Mouse (Mus musculus) liver, embryonic 11.5 days (tissue): ENCODE results near the gene Gm10271. TPM values are rescaled to one million over a fixed set of nuclear protein-coding genes. Genes with fewer than 3 reads are reported as not detected.

ENCODE experiments used
- ATAC-seq: fragments of 200-750 bp; cut with Nextera tagmentation; replicated peaks from 2 replicates; pipeline ENCODE4 v1.8.0; 2017; ENCODE audit warnings: moderate number of reproducible peaks, mild to moderate bottlenecking, moderate TSS enrichment, moderate library complexity; ENCODE audit not compliant: low FRiP score
- DNase-seq: peaks from one replicate; pipeline ENCODE4 v3.0.0-alpha.2; 2017; ENCODE audit warnings: low spot score
- H3K27ac ChIP-seq: fragments of 300-500 bp; sonication (generic); 2 replicates; pipeline ENCODE4 v1.5.1; 2014; ENCODE audit warnings: mild to moderate bottlenecking, low read depth, low read length, control low read depth
- H3K27me3 ChIP-seq: fragments of 300-500 bp; sonication (generic); replicated peaks from 2 replicates; pipeline ENCODE4 v1.6.1; 2014; ENCODE audit warnings: low read length, mixed read lengths; ENCODE audit not compliant: control insufficient read depth, insufficient read depth
- H3K36me3 ChIP-seq: fragments of 300-500 bp; sonication (generic); 2 replicates; pipeline ENCODE4 v1.6.1; 2014; ENCODE audit warnings: mild to moderate bottlenecking, low read length, moderate library complexity, mixed read lengths; ENCODE audit not compliant: control insufficient read depth, insufficient read depth
- H3K4me1 ChIP-seq: fragments of 300-500 bp; sonication (generic); replicated peaks from 2 replicates; pipeline ENCODE4 v1.6.1; 2014; ENCODE audit warnings: low read length, mixed read lengths; ENCODE audit not compliant: control insufficient read depth, insufficient read depth
- H3K4me2 ChIP-seq: fragments of 300-500 bp; sonication (generic); 2 replicates; pipeline ENCODE4 v1.6.1; 2014; ENCODE audit warnings: mild to moderate bottlenecking, control low read depth, moderate library complexity
- H3K4me3 ChIP-seq: fragments of 300-500 bp; sonication (generic); 2 replicates; pipeline ENCODE4 v1.5.1; 2014; ENCODE audit warnings: low read depth, low read length, control low read depth
- H3K9ac ChIP-seq: fragments of 300-500 bp; sonication (generic); 2 replicates; pipeline ENCODE4 v1.6.1; 2014; ENCODE audit warnings: low read depth, low read length, control low read depth
- H3K9me3 ChIP-seq: fragments of 300-500 bp; sonication (generic); 2 replicates; pipeline ENCODE4 v1.6.1; 2016; ENCODE audit warnings: low read length, inconsistent platforms, mixed read lengths; ENCODE audit not compliant: control insufficient read depth
- WGBS: fragments of 180-500 bp; shearing (Covaris S2); extraction: QIAGEN DNeasy Blood & Tissue Kit; methylation state at CpG from one replicate; pipeline ENCODE4 v1.1.7; 2014; 5-methylcytosine and 5-hydroxymethylcytosine counted together
- polyA plus RNA-seq: library from polyadenylated mRNA; unstranded; fragments of >200 nt; fragmentation: Nextera tagmentation; extraction: Ambion mirVana; gene quantifications from 2 replicates; pipeline ENCODE4 v1.2.1, GENCODE M21; 2014

Gene Gm10271
- polyA plus RNA-seq, 1 experiment from 2014 or later = not detected

DNA sequence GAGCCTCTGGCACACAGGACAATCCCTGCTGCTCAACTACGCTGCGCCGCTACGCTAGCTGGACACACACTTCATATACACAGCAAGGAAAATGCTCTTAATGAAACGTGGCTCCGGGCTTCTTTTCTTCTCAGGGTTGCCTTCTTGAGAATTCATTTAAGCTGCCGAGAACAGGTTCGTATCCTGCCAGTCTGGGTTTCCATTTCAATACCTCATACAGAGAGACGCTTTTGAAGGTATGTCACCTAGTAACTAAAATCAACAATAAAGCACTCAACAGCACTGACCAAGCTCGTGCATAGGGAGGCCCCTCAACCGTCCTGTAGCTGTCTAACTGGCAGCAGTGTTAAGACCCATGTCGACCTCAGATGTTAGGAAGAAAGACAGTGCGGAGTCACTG is 40.0 kb downstream of the Gm10271 start:
- 90% methylated on average over 13 of the region's 13 CpGs for WGBS
- H3K27me3 ChIP-seq = no peaks in the 10 kb centered on the region
- no peak overlapping the region for H3K4me3 ChIP-seq
- peaks cover 4% of the 10 kb centered on the region for H3K36me3 ChIP-seq
- H3K9ac ChIP-seq = no peak overlapping the region
- no peak overlapping the region for H3K4me2 ChIP-seq
- ATAC-seq (no peak), DNase-seq (no peak)
- peaks cover 4% of the 10 kb centered on the region; the same call in 1 of the 2 replicates for H3K4me1 ChIP-seq
- H3K9me3 ChIP-seq = no peaks in the 10 kb centered on the region
- H3K27ac ChIP-seq = no peak overlapping the region

DNA sequence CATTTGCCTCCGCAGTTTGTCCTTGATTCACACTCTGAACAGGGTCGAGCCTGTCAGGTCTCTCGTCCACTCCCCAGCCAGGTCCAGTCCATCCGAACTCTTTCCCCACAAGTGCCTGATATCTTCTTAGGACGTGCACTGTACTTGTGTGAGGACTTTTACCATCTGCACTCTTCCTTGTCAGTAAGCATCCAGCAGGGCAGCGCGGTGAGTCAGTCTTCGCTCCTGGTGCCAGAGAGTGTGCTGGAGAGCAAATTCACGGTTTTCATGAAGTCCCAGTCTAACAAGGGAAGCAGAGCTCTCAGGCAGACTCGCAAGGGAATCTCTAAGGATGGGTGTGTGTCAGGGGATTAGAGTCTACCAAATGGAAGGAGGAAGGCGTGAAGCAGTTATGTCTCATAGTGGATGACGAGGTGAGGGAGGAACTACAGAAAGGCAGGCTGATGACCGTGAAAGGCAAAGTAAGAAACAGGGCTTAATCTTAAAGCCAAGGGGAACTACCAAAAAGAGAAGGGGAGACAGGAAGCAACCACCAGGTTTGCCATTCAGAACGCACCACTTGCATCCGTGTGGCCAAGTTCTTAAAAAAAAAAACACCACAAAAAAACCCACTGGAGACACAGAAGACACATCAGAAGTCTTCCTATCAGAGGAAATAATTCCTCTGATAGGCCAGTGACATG is 40.8 kb downstream of the Gm10271 start:
- Histone ChIP-seq H3K36me3 (peaks cover 2% of the 10 kb centered on the region), H3K4me3 (no peak overlapping the region), H3K9me3 (no peaks in the 10 kb centered on the region), H3K27me3 (no peaks in the 10 kb centered on the region), H3K27ac (no peak overlapping the region), H3K9ac (no peak overlapping the region), H3K4me2 (no peak overlapping the region), H3K4me1 (peaks cover 4% of the 10 kb centered on the region; the same call in 1 of the 2 replicates)
- ATAC-seq = no peak
- no peak for DNase-seq
- WGBS = 81% methylated on average over 15 of the region's 15 CpGs

DNA sequence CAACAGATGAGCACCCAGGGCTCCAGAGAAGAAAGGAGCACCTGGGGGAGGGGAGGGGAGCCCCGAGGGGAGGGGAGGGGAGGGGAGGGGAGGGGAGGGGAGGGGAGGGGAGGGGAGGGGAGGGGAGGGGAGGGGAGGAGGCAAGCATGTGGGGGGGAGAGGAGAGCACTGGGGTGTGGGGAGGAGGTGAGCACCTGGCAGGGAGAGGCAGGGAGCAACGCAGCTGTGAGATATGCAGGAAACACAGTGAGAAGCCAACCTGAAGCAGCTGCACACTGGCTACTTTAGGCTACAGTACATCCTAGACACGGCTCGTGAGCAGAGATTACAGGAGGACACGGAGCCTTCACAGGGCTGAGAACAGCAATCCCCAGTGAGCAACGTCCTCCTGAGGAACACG is 41.5 kb downstream of the Gm10271 start:
- WGBS = 80% methylated on average over 6 of the region's 7 CpGs
- H3K4me3 ChIP-seq = no peak overlapping the region
- H3K27ac ChIP-seq = no peak overlapping the region
- H3K4me2 ChIP-seq = no peak overlapping the region
- DNase-seq (no peak), ATAC-seq (no peak)
- H3K4me1 ChIP-seq = peaks cover 4% of the 10 kb centered on the region; the same call in 1 of the 2 replicates
- no peaks in the 10 kb centered on the region for H3K9me3 ChIP-seq
- no peak overlapping the region for H3K9ac ChIP-seq
- no peaks in the 10 kb centered on the region for H3K27me3 ChIP-seq
- peaks cover 2% of the 10 kb centered on the region; the same call in 1 of the 2 replicates for H3K36me3 ChIP-seq

DNA sequence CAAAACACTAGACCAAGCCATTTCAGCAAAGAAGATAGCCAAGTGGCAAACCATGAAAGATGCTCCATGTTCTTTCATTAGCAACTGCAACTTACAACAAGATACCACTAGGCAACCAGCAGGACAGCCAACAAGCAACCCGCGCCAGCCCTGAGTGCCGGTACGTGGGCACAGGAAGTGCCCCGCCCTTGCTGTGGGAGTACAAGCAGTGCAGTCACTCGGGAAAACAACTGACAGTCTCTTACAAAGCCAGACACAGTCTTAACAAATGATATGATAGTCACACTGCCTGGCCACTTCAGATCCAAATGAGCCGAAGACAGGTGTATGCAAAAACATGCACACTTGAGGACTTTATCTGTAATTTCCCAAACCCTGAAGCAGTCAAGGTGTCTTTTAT is 41.9 kb downstream of the Gm10271 start:
- Histone ChIP-seq H3K27me3 (no peaks in the 10 kb centered on the region), H3K4me1 (peaks cover 4% of the 10 kb centered on the region; the same call in 1 of the 2 replicates), H3K9me3 (no peaks in the 10 kb centered on the region), H3K27ac (no peak overlapping the region), H3K9ac (no peak overlapping the region), H3K4me3 (no peak overlapping the region), H3K36me3 (peaks cover 2% of the 10 kb centered on the region; the same call in 1 of the 2 replicates), H3K4me2 (no peak overlapping the region)
- ATAC-seq = no peak
- DNase-seq = no peak
- WGBS = 61% methylated on average over 7 of the region's 7 CpGs

DNA sequence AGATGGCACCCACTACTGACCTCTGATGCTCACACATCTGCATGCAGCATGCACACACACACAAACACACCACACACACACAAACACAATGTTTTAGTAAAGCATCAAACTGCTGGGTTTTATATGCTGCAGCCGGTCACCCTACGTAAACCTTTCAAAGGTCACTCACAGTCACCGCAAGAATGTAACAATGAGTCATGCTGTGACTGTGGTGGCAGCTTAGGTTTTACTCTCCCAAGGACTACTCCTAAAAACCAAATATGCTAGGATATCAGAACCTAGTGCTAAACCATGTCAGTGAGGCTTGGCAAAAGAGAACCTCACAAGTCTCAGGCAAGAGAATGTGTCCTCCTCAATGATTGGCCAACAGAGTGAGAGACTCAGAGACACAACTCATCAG is 43.6 kb downstream of the Gm10271 start:
- no peak overlapping the region for H3K4me2 ChIP-seq
- peaks cover 4% of the 10 kb centered on the region; the same call in 1 of the 2 replicates for H3K4me1 ChIP-seq
- H3K27me3 ChIP-seq = no peaks in the 10 kb centered on the region
- WGBS = 94% methylated on average over 3 of the region's 3 CpGs
- no peak for ATAC-seq
- 0 out of 2 replicates have a peak, but pooled peaks cover 4% of the 10 kb centered on the region for H3K36me3 ChIP-seq
- no peak overlapping the region for H3K9ac ChIP-seq
- no peak for DNase-seq
- H3K27ac ChIP-seq = no peak overlapping the region
- no peak overlapping the region for H3K4me3 ChIP-seq
- no peaks in the 10 kb centered on the region for H3K9me3 ChIP-seq

DNA sequence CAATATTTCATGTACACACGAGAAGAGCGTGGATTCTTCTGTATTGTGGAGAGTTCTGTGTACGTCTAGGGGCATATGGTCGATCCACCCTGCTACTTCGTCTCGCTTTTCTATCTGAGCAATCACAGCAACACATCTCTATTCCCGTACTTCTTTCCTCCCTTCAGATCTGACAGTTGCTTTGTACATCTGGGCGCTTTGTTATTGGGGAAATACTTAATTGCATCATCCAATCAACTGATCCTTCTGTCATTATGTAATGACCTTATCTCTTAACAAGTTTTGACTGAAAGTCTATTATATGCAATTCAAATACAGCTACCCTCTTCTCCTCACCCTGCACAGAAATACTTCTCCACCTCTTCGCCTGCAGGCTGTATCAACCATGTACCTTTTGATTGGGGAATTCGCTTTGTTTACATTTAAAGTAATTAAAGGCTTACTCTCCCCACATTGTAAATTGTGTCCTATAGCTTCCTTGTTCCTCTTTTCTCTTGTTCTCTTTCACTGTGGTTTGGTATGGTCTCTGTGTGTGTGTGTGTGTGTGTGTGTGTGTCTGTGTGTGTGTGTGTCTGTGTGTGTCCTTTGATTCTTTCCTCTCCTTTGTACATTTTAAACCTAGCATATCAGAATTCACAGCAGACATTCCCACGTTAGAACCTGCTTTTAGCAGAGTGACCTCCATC is 45.8 kb downstream of the Gm10271 start:
- Histone ChIP-seq H3K9me3 (no peaks in the 10 kb centered on the region), H3K9ac (no peak overlapping the region), H3K4me2 (no peak overlapping the region), H3K4me1 (peaks cover 4% of the 10 kb centered on the region; the same call in 1 of the 2 replicates), H3K27me3 (no peaks in the 10 kb centered on the region), H3K36me3 (0 out of 2 replicates have a peak, but pooled peaks cover 4% of the 10 kb centered on the region), H3K4me3 (no peak overlapping the region), H3K27ac (no peak overlapping the region)
- 85% methylated on average over 11 of the region's 11 CpGs for WGBS
- ATAC-seq (no peak), DNase-seq (no peak)

DNA sequence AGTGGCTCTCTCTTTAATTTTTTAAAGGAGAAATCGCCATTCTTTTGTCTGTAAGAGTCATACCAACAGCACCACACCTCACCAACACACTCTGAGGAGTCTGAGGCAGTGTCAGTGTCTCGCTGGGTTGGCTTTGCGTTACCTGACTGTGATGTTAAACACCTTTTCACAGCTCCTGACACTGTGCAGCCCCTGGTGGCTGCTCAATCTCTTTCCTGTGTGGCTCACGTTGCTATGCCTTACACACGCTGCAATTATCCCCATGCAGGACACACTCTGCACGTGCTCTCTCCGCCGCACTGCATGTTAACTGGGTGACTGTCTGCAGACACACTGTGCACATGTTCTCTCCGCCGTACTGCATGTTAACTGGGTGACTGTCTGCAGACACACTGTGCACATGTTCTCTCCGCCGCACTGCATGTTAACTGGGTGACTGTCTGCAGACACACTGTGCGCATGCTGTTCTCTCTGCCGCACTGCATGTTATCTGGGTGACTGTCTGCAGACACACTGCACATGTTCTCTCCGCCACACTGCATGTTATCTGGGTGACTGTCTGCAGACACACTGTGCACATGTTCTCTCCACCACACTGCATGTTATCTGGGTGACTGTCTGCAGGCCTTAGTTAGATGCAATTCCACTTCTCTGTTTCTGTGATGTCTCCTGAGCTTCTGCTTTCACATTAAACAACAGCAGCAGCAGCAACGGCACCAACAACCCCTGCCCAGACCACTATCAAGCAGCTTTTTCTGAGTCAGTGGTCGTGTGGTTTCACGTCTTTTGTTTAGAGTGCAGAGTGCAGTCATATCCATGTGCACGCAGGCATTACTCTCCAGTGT is 48.5 kb downstream of the Gm10271 start:
- H3K27ac ChIP-seq = no peak overlapping the region
- no peak overlapping the region for H3K4me2 ChIP-seq
- 90% methylated on average over 19 of the region's 19 CpGs for WGBS
- ATAC-seq = no peak
- no peak overlapping the region for H3K4me3 ChIP-seq
- H3K9ac ChIP-seq = no peak overlapping the region
- no peaks in the 10 kb centered on the region for H3K27me3 ChIP-seq
- H3K9me3 ChIP-seq = no peaks in the 10 kb centered on the region
- H3K36me3 ChIP-seq = peaks cover 7% of the 10 kb centered on the region; the same call in 1 of the 2 replicates
- H3K4me1 ChIP-seq = no peaks in the 10 kb centered on the region
- no peak for DNase-seq

DNA sequence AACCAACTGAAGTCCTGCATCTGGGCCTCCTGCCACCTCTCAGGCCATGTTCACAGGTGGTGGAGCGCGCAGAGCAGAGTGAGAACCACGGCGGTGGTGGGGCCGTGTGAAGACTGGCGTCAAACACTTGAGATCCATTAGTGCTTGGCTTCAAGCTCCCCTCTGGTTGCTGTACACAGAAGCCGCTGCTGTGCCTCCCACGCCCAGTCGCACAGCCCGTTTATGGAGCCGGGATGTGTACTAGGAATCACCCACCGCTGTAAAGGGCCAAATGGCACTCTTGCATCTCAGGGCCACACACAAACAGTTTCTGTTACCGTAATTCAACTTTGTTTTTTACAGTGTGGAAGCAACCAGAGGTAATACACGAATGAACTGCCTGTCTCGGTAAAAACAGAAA is 50.2 kb downstream of the Gm10271 start:
- ATAC-seq = no peak

More for the DNA sequence above, 50.2 kb downstream of the Gm10271 start:
- no peak for DNase-seq
- Histone ChIP-seq H3K36me3 (peaks cover 7% of the 10 kb centered on the region; the same call in 1 of the 2 replicates), H3K27ac (no peak overlapping the region), H3K4me1 (no peaks in the 10 kb centered on the region), H3K27me3 (no peaks in the 10 kb centered on the region), H3K9me3 (no peaks in the 10 kb centered on the region), H3K4me2 (no peak overlapping the region), H3K9ac (no peak overlapping the region), H3K4me3 (no peak overlapping the region)
- WGBS = 89% methylated on average over 15 of the region's 15 CpGs
